Mouse (Mus musculus) stomach, embryonic 15.5 days (tissue): Measurements from ENCODE around the gene Taar5. TPM values are rescaled to one million over a fixed set of nuclear protein-coding genes. Genes with fewer than 3 reads are reported as not detected.

Source experiments
- polyA plus RNA-seq: library from polyadenylated mRNA; unstranded; fragments of >200 nt; fragmentation: Nextera tagmentation; extraction: Ambion mirVana; gene quantifications from 2 replicates; pipeline ENCODE4 v1.2.1, GENCODE M21; 2015

Taar5 gene
- polyA plus RNA-seq, 1 experiment from 2014 or later: not detected

Other genes with a start within 250 kb of the Taar5 start
- 150 and 170 TPM in 2 replicates for gene Rps12, start 183.4 kb upstream of the Taar5 start, polyA plus RNA-seq
- gene Slc18b1, start 173.7 kb upstream of the Taar5 start, polyA plus RNA-seq: 14.8 and 19.8 TPM in 2 replicates
- gene Vnn3, start 119.2 kb upstream of the Taar5 start, polyA plus RNA-seq: 0.41 and 0.67 TPM in 2 replicates
- gene Vnn1, start 76.0 kb upstream of the Taar5 start, polyA plus RNA-seq: 3.0 and 4.1 TPM in 2 replicates
- not detected in 2 replicates for gene Taar1, start 50.4 kb upstream of the Taar5 start, polyA plus RNA-seq
- not detected in 2 replicates for gene Taar2, start 32.1 kb upstream of the Taar5 start, polyA plus RNA-seq
- gene Taar3, start 21.1 kb upstream of the Taar5 start, polyA plus RNA-seq: not detected in 2 replicates
- not detected in 2 replicates for gene Taar4, start 10.2 kb upstream of the Taar5 start, polyA plus RNA-seq
- not detected in 2 replicates for gene Taar6, start 14.9 kb downstream of the Taar5 start, polyA plus RNA-seq
- not detected in 2 replicates for gene Taar7a, start 22.8 kb downstream of the Taar5 start, polyA plus RNA-seq
- gene Taar7b, start 29.2 kb downstream of the Taar5 start, polyA plus RNA-seq: not detected in 2 replicates
- gene Taar7d, start 56.5 kb downstream of the Taar5 start, polyA plus RNA-seq: not detected in 2 replicates
- not detected in 2 replicates for gene Taar7e, start 66.9 kb downstream of the Taar5 start, polyA plus RNA-seq
- not detected in 2 replicates for gene Taar7f, start 78.8 kb downstream of the Taar5 start, polyA plus RNA-seq
- not detected in 2 replicates for gene Taar8a, start 105.8 kb downstream of the Taar5 start, polyA plus RNA-seq
- not detected in 2 replicates for gene Taar8b, start 121.6 kb downstream of the Taar5 start, polyA plus RNA-seq
- gene Taar8c, start 131.2 kb downstream of the Taar5 start, polyA plus RNA-seq: not detected in 2 replicates
- gene Taar9, start 138.8 kb downstream of the Taar5 start, polyA plus RNA-seq: 0.13 TPM in 1 of 2 replicates, not detected in the other
- 87.8 and 91.1 TPM in 2 replicates for gene Stx7, start 178.6 kb downstream of the Taar5 start, polyA plus RNA-seq